Mouse (Mus musculus) layer of hippocampus, postnatal 10 days (tissue): ENCODE data around the gene Ccpg1os. TPM values are rescaled to one million over a fixed set of nuclear protein-coding genes. Genes with fewer than 3 reads are reported as not detected.

Experiments
- microRNA-seq, 2 experiments: library from miRNA; unstranded; fragments of <30 nt; microRNA quantifications; one replicate each; pipeline ENCODE4 v1.2.0; 2021
- total RNA-seq, 2 experiments: library from RNA; stranded (reverse); gene quantifications; 2 replicates each; pipeline ENCODE4 v1.2.3; 2021

The Ccpg1os gene
- total RNA-seq, 2 experiments from 2014 or later = 8.0 to 8.7 TPM

Small RNA genes lying within 50 kb of the gene (microRNA-seq; reads per million reads assigned to microRNA genes)
- 0 reads per million in 2 experiments for gene Gm27353

Other genes starting within 250 kb of the Ccpg1os start
- gene Prtg, start 178.5 kb downstream of the Ccpg1os start, total RNA-seq = under 1 TPM; 0.56 to 0.80 TPM
- 10 to 100 TPM; 28.3 to 31.2 TPM for gene Pygo1, start 59.7 kb downstream of the Ccpg1os start, total RNA-seq
- 1 to 10 TPM; 2.6 to 3.4 TPM for gene Dyx1c1, start 26.6 kb downstream of the Ccpg1os start, total RNA-seq
- gene Gm44503, start 26.5 kb downstream of the Ccpg1os start, total RNA-seq = not detected
- gene Ccpg1, start within 50 bp of the Ccpg1os start, total RNA-seq = 100 to 1,000 TPM; 117 to 124 TPM
- gene Pigb, start 55.0 kb upstream of the Ccpg1os start, total RNA-seq = 10 to 100 TPM; 14.9 to 16.4 TPM
- gene Rab27a, start 59.5 kb upstream of the Ccpg1os start, total RNA-seq = 1 to 10 TPM; 7.1 to 8.7 TPM
- gene Khdc3, start 116.5 kb upstream of the Ccpg1os start, total RNA-seq = 1 to 10 TPM; 2.7 TPM
- gene Gm20509, start 117.1 kb upstream of the Ccpg1os start, total RNA-seq = not detected
- gene Rsl24d1, start 128.0 kb upstream of the Ccpg1os start, total RNA-seq = 10 to 100 TPM; 61.8 to 63.0 TPM